9 mouse cellular contexts compared by ENCODE assay signal in genomic region chr4:153417164-153417896, GRCm38 (mm10).
DNase-seq lines count a peak whose midpoint lies in the region; ATAC-seq and TF ChIP-seq lines count a peak whose summit lies in the region.
"Had no signal": no experiment of that assay in that cellular context is flagged by ENCODE, and none has a peak within 500 bp of the region (broad histone marks: within the 10 kb centered on the region; RNA-seq: fewer than 3 reads in every experiment).

No protein-coding gene starts in this region.

- H3K27ac ChIP-seq in forebrain, embryonic 10.5 days: peak overlapping the region; percentile 27
- H3K27ac ChIP-seq in limb, embryonic 14.5 days (replicated peaks; ENCODE audit: low read depth, low read length): no peak overlapping the region
- no peak overlapping the region for H3K27ac ChIP-seq in thymus, adult 2 months (ENCODE audit: control insufficient read depth, insufficient read depth, low read length)
- H3K27ac ChIP-seq: macrophage had no signal

- DNase-seq in frontal cortex, postnatal 25 days (ENCODE audit: low spot score in 2 of 2): no peak
- peak; percentile 50 for DNase-seq in forebrain, embryonic 10.5 days (ENCODE audit: extremely low spot score, low spot score)
- DNase-seq in limb, embryonic 14.5 days (ENCODE audit: low spot score): no peak
- no peak for DNase-seq in right cerebral cortex, postnatal 36 days (ENCODE audit: low spot score in 2 of 2)
- no peak for DNase-seq in thymus, adult 2 months
- no peak for DNase-seq in lung, postnatal 14 days

- WGBS in forebrain, embryonic 10.5 days: 6% methylated on average over 23 of the region's 23 CpGs
- WGBS in limb, embryonic 14.5 days: 5% methylated on average over 21 of the region's 23 CpGs
- 12% methylated on average over 23 of the region's 23 CpGs for WGBS in thymus, adult 2 months

- no peaks in the 10 kb centered on the region for H3K36me3 ChIP-seq in E14TG2a.4 (ENCODE audit: insufficient read depth, low read length)
- H3K36me3 ChIP-seq in forebrain, embryonic 10.5 days (replicated peaks): no peaks in the 10 kb centered on the region
- no peaks in the 10 kb centered on the region for H3K36me3 ChIP-seq in limb, embryonic 14.5 days (ENCODE audit: control insufficient read depth, insufficient read depth, low read length)
- no peaks in the 10 kb centered on the region for H3K36me3 ChIP-seq in thymus, adult 2 months (ENCODE audit: control insufficient read depth, insufficient read depth, low read length)

- H3K9ac ChIP-seq in limb, embryonic 14.5 days (ENCODE audit: low read depth, low read length, severe bottlenecking): no peak overlapping the region

- peak overlapping the region; percentile 70 for H3K4me3 ChIP-seq in E14TG2a.4 (replicated peaks; ENCODE audit: low read length)
- H3K4me3 ChIP-seq in forebrain, embryonic 10.5 days: peak overlapping the region; percentile 51
- 0 out of 2 replicates have a peak overlapping the region, but pooled peaks have one; percentile 14 for H3K4me3 ChIP-seq in limb, embryonic 14.5 days (replicated peaks; ENCODE audit: low read length)
- no peak overlapping the region for H3K4me3 ChIP-seq in thymus, adult 2 months (ENCODE audit: control insufficient read depth, insufficient read depth, low read length)

- peak; percentile 41 for ATAC-seq in frontal cortex, adult (ENCODE audit: low TSS enrichment)
- ATAC-seq in limb, embryonic 14.5 days (ENCODE audit: low FRiP score, low read depth): no peak; the same call in 1 of the 2 replicates

- no peaks in the 10 kb centered on the region for H3K9me3 ChIP-seq in E14TG2a.4 (ENCODE audit: low read length)
- no peaks in the 10 kb centered on the region for H3K9me3 ChIP-seq in forebrain, embryonic 10.5 days
- no peaks in the 10 kb centered on the region for H3K9me3 ChIP-seq in limb, embryonic 14.5 days (ENCODE audit: control insufficient read depth, low read length)

- no peak for TF ChIP-seq POLR2A in limb, embryonic 14.5 days (IDR thresholded peaks at IDR 0.05; ENCODE audit: borderline replicate concordance, extremely low read depth, insufficient read depth, insufficient read length)
- TF ChIP-seq POLR2A in thymus, adult 2 months (IDR thresholded peaks at IDR 0.05; ENCODE audit: control insufficient read depth, extremely low read depth, insufficient read depth, low read length, poor library complexity): no peak

- H3K4me1 ChIP-seq in E14TG2a.4 (replicated peaks; ENCODE audit: low read depth, low read length): peaks cover 91% of the 10 kb centered on the region
- H3K4me1 ChIP-seq in forebrain, embryonic 10.5 days: peaks cover 39% of the 10 kb centered on the region
- H3K4me1 ChIP-seq in limb, embryonic 14.5 days (ENCODE audit: control insufficient read depth, insufficient read depth, low read length): no peaks in the 10 kb centered on the region; the same call in 1 of the 2 replicates
- H3K4me1 ChIP-seq in thymus, adult 2 months (replicated peaks; ENCODE audit: control insufficient read depth, insufficient read depth, low read length): no peaks in the 10 kb centered on the region

- peaks cover 30% of the 10 kb centered on the region for H3K27me3 ChIP-seq in E14TG2a.4 (ENCODE audit: insufficient read depth, low read length)
- H3K27me3 ChIP-seq in forebrain, embryonic 10.5 days (ENCODE audit: poor library complexity, severe bottlenecking): peaks cover 20% of the 10 kb centered on the region
- H3K27me3 ChIP-seq in limb, embryonic 14.5 days (ENCODE audit: control insufficient read depth, insufficient read depth, low read length): no peaks in the 10 kb centered on the region
- H3K27me3 ChIP-seq in thymus, adult 2 months (ENCODE audit: control insufficient read depth, insufficient read depth, low read length): no peaks in the 10 kb centered on the region

- peak overlapping the region; percentile 37 for H3K4me2 ChIP-seq in limb, embryonic 14.5 days (replicated peaks; ENCODE audit: low read depth, low read length, severe bottlenecking)

- no peak for TF ChIP-seq CTCF in E14TG2a.4 (conservative IDR thresholded peaks at IDR 0.05; ENCODE audit: low read length)
- no peak for TF ChIP-seq CTCF in thymus, adult 2 months (IDR thresholded peaks at IDR 0.05; ENCODE audit: borderline replicate concordance, control insufficient read depth, extremely low read depth, insufficient read depth, low read length, poor library complexity)
